Mouse (Mus musculus) spleen, postnatal 10 days (tissue): ENCODE data around the gene Ppp1r15b.
A peak's percentile ranks its signal among the peaks of the same experiment; 100 is the strongest.

Source experiments
- DNase-seq, 2 experiments: peaks; one replicate each; pipeline ENCODE4 v3.0.0; 2021 to 2022; ENCODE audit warnings: low spot score in 2 of 2

Ppp1r15b gene

DNA sequence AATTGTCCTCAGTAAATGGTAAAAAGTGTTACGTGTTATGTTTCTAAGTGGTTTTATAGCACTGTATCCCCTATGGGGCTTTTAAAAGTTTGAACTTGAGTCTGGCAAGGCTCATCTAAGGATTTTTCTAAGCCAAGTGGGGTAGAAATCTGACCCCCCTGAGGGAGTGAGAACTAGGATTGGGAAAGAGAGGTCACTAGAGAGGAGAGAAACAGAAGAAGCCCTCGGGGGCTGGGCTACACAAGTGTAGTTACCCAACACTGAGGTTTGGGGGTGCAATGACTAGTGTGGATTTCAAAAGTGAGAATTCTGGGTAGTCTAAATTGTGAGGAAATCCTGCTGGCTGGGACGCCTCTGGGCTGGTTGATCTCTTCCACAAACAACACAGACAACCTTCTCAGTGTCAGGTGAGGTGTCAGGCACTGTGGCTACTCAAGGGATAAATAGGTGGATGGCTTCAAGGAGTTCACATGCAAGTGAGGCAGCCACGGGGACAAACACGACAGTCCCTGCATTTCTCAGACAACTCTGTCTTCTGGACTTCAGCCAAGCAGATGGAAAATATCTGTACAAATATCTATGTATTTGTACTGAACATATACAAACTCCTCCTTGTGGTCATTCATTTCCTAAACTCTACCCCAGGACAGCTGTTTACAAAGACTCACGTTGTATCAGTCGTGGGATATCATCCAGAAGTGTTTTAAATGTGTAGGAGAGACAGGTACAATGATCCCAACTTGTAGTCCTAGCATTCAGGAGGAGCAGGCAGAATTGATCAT is 10.8 kb upstream of the Ppp1r15b start:
- no peak for DNase-seq

- no peak for DNase-seq
These were observed 9.7 kb upstream of the Ppp1r15b start for GRCm38 (mm10) chr1:133121246-133121645.

GRCm38 (mm10) chr1:133124137-133124536 is 6.8 kb upstream of the Ppp1r15b start:
- DNase-seq: no peak

DNA sequence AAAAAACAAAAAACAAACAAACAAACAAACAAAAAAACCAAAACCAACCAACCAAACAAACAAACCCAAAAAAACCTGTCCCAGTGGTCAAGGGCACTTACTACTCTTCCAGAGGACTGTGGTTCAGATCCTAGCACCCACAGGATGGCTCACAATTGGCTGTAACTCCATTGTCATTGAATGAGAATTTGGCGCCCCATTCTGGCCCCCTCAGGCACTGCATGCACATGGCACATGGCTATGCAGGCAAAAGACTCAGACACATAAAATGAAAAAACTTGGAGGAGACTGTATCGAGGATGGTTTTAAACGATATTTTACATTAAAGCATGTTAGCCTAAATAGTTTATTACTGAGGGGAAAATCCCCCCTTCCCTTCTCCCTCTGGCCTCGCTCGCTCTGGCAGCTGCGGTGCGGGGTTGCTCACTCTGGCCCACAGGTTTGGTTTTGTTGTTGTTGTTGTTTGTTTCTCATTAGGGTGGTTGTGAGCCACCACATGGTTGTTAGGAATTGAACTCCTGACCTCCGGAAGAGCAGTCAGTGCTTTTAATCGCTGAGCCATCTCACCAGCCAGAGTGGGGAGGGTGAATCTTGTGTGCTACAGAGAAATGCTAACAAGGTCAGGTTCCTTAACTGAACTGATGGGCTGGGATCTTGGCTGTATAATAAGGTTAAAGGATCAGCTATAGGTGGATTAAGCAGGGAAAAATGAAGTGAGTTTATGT is 5.1 kb upstream of the Ppp1r15b start:
- peak in 1 of 2 experiments; percentile 49 for DNase-seq

DNA sequence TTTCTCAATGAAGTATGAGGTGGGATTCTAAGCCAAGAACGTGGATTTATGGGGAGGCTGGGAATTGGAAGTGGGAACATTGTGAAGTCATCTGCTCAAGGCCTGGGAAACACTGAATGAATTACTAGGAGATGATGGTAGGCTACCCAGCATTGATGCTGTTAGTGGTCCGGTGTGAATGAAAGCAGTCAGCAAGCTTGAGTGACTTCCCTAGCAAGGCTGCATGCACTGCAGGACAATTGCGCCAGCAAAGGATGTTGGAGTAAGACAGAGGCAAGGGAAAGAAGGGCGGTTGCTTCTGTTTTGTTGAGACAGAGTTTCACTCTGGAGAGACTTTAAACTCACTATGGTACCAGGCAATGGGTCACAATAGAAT is 4.6 kb upstream of the Ppp1r15b start:
- no peak for DNase-seq

DNA sequence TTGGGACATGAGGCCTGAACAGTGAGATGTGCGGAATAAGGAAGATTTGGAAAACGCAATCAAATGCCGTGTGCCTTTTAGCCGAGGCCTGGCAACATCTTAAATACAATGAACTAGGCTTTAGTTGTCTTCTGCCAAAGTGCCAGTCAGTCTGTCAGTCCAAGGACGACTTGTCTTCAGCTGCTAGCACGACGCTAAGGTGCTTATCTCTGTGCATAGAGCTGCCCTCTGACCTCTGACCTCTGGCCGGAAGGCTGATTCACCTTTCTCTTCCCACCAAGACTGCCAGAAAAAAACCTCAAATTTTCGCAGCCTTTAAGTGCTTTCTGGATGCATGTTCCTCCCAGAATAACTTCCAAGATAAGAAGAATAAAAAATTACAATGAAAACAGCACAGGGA is 3.6 kb upstream of the Ppp1r15b start:
- no peak for DNase-seq

DNA sequence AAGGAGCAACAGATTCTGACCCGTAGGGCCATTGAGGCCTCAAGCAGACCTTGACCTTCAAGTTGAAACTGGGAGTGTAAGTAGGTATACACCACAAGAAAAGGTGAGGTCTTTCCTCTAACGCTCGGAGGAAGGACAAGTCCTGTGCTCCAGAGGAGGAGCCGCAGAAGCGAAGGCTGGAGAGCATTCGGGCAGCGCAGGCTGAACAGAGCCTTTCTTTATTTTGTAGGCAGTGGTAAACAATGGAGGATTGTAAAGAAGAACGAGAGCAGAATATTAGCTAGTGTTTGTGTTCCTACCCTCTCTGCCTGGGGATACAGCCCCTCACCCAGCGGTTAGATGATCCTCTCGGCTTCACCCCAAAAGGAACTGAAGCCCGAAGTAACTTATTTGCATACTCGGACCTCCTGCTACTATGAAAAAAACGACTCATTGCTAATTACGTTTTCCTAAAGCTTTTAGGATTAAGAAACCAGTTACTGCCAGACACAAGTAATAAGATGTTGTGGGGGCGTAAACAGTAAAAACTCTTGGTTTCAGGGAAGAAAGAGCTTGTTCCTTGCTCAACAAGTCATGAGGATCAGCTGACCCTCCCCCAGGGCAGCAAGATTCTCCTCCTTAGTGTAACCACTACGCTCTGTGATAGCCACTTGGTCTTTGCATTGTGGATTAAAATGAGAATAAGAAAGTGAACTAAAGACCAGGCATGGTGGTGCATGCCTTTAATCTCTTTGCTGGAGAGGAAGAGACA is 1.3 kb upstream of the Ppp1r15b start:
- DNase-seq: peak; percentile 30 to 34

- DNase-seq: no peak
These were observed 590 bp downstream of the Ppp1r15b start for GRCm38 (mm10) chr1:133131561-133131905.

GRCm38 (mm10) chr1:133131936-133132335 is 993 bp downstream of the Ppp1r15b start:
- DNase-seq: peak; percentile 50 to 64

GRCm38 (mm10) chr1:133132388-133133326 is 1.7 kb downstream of the Ppp1r15b start:
- DNase-seq: peak; percentile 49 to 50

DNA sequence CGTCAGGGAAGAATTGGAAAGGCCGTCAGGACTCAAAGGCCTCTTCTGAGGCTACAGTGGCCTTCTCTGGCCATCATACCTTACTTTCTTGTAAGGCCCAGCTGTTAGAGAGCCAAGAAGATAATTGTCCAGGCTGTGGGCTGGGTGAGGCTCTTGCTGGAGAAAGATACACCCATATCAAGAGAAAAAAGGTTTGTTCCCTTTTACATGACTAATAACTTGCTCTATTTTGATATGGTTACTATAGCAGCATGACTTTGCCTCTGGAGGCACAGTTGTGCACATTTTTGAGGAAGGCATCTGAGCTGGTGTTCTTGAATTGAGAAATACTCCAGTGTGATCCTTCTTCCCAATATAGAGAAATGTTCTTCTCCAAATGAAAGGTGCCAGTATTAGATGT is 2.5 kb downstream of the Ppp1r15b start:
- peak in 1 of 2 experiments; percentile 25 for DNase-seq

DNA sequence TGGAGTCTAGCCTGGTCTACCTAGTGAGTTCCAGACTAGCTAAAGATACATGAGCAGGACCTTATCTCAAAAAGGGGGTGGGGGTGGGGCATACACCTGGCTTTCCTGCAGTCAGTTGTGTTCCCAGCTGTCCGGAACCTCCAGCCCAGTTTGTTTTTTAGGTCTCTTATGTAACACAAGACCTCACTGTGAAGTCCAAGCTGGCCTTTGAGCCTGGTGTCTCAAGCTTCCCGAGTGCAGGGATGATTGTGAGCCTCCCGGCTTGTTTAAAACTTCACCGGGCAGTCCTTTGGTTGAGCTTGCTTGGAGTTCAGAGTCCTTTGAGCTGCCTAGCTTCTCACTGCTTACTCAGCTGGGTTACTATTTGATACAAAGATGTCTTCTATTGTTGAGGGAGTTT is 3.1 kb downstream of the Ppp1r15b start:
- DNase-seq: peak in 1 of 2 experiments; percentile 31

GRCm38 (mm10) chr1:133134881-133135280 is 3.9 kb downstream of the Ppp1r15b start:
- DNase-seq: peak; percentile 30 to 48

DNA sequence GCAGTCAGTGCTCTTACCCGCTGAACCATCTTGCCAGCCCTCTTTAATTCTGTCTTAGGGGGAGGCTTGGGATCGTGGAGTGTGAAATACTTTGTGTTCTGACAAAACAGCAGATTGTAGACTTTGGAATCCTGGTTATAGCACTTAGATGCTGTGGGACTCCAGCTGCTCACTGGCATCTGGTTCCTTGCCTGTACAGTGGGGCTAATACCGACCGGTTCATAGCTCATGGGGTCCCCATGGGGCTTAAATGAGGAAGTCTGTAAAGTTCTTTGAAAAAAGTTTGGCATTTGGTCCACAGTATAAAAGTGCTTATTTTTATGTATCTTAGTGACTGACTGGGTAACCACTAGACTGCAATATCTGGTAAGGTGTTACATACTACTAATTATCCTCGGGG is 4.9 kb downstream of the Ppp1r15b start:
- no peak for DNase-seq

GRCm38 (mm10) chr1:133138401-133138800 is 7.5 kb downstream of the Ppp1r15b start:
- no peak for DNase-seq

- DNase-seq: peak; percentile 30 to 64
These were observed 15.4 kb downstream of the Ppp1r15b start for GRCm38 (mm10) chr1:133146014-133147009.

DNA sequence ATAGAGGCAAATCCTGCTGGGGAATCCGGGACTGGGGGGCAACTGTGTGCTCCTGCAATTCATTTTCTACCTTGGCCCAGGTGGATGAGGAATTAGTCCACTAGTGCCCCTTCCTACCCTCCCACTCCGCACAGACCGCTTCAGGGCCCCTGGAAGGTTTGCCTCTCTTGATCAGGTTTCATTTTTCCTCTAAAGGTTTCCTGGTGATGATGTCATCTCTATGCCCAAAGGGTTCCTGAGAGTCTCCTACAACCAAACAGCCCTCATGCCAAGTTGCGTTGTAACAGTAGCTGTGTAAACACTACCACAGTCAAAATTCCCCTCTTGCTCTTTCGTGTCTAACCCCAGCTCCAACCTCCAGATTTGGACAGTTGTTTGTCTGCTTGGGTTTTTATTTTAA is 16.4 kb downstream of the Ppp1r15b start:
- DNase-seq: no peak

DNA sequence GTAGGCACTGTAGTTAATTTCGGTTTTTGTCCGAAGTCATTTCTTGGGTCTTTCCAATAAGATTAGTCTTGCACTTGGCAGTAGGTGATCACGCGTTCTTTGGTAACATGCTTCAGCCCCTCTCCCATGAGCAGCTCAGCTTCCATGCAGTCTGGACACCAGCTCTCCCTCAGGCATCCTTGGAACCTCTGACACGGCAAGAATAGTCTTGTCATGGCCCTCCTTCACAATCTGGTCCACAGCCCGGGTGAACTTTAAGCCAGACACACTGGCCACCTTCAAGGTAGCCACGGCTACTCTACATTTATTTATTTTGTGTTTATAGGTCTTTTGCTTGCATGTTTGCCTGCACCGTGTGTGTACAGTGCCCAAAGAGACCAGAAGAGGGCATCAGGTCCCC is 17.2 kb downstream of the Ppp1r15b start:
- DNase-seq: no peak

DNA sequence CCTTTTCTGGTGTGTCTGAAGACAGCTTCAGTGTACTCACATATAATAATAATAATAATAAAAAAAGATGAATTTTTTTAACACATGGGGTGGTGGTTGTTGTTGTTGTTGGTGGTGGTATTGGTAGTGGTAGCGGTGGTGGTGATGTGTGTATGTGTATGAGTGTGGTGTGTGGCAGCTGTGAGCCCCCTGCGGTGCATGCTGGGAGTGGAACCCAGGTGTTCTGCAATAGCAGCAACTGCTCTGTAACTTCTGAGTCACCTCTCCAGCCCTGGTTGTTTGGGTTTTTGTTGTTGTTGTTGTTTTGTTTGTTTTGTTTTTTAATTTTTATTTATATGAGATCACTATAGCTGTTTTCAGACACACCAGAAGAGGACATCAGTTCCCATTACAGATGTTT is 19.6 kb downstream of the Ppp1r15b start:
- DNase-seq: no peak

- no peak for DNase-seq
These were observed 21.3 kb downstream of the Ppp1r15b start for GRCm38 (mm10) chr1:133152213-133152612.
